Mouse (Mus musculus) megakaryocyte, embryonic 14.5 days (primary cell): ENCODE measurements around the gene Sipa1l3.

Experiments
- FLI1 ChIP-seq: IDR thresholded peaks from 2 replicates; pipeline ENCODE4 v1.6.1; 2012; ENCODE audit warnings: low read length, inconsistent platforms, mixed read lengths
- GATA1 ChIP-seq: IDR thresholded peaks from 3 replicates; pipeline ENCODE4 v1.6.1; 2012; ENCODE audit warnings: mixed read lengths, low read length, inconsistent platforms, borderline replicate concordance

DNA sequence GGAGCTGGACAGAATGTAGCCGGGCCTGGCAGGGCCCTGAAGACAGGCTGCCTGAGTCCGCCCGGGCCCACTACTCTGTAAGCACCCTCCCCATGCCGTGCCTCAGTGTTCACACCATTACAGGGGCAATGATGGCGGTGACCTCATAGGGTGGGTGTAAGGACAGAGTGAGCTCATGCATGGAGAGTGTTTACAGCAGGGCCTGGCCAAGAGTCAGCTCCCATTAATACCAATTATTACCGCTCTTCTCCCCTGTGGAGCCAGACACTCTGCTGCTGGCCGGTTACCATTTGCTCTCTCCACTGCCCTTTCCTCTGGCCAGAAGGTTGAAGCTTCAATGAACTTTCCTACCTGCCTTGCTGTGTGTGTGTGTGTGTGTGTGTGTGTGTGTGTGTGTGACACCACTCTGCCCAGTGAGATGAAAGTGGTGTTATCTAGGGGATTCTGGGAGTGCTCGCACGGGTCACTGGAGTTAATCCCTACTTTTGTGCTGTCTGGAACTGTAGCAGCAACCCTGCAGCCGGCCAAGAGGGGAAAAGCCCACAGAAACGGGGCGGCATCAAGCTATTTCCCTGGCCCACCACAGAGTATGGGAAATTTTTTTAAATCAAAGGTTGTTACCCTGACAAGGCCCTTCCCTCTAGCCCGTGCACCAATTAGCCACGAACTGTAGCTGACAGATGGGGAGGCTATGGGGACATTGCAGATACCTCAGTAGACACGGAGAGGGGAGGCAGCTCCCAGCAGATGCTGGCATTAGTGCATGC lies 86.1 kb downstream of the Sipa1l3 start:
- TF ChIP-seq FLI1: no peak
- no peak for TF ChIP-seq GATA1
